Mouse (Mus musculus): ENCODE data around the gene Atg10. TPM values are rescaled to one million over a fixed set of nuclear protein-coding genes. Genes with fewer than 3 reads are reported as not detected.

The Atg10 gene
- total and polyA plus RNA-seq, 3 experiments = 2.0 to 4.3 TPM; not detected in 1

GRCm38 (mm10) chr13:90992948-90993347, 230.8 kb downstream of the Atg10 start:
- Histone ChIP-seq H3K9ac (ENCODE audit: control insufficient read depth, low read depth, low read length, poor library complexity, severe bottlenecking) (no peak overlapping the region), H3K36me3 (ENCODE audit: control insufficient read depth in 1 of 2, insufficient read depth in 2 of 2, low read length in 2 of 2) (peaks cover 0 to 7% of the 10 kb centered on the region in 2 experiments; a peak in 2 of 4 replicates), H3K27me3 (ENCODE audit: control insufficient read depth in 1 of 2, insufficient read depth in 2 of 2, low read length in 2 of 2) (no peaks in the 10 kb centered on the region), H3K4me1 (ENCODE audit: control insufficient read depth in 1 of 2, insufficient read depth in 2 of 2, low read length in 2 of 2) (peaks cover 2 to 14% of the 10 kb centered on the region in 2 experiments; a peak in 3 of 4 replicates), H3K79me2 (ENCODE audit: control insufficient read depth, insufficient read depth, low read length, poor library complexity) (no peaks in the 10 kb centered on the region), H3K4me3 (ENCODE audit: control insufficient read depth in 1 of 2, insufficient read depth in 1 of 2, low read depth in 2 of 2, low read length in 2 of 2) (no peak overlapping the region), H3K27ac (ENCODE audit: control insufficient read depth, low read depth, low read length) (no peak overlapping the region), H3K9me3 (replicated peaks; ENCODE audit: insufficient read depth, low read length) (no peaks in the 10 kb centered on the region)
- TF ChIP-seq TBP (IDR thresholded peaks at IDR 0.05; ENCODE audit: low read depth, low read length) (no peak), ZMIZ1 (IDR thresholded peaks at IDR 0.05; ENCODE audit: low read depth, low read length) (no peak)
- DNase-seq (ENCODE audit: low read depth, low spot score) = no peak

- H3K79me2 ChIP-seq (ENCODE audit: control insufficient read depth, insufficient read depth, low read length, poor library complexity) = no peaks in the 10 kb centered on the region
- H3K27ac ChIP-seq (ENCODE audit: control insufficient read depth, low read depth, low read length) = no peak overlapping the region
- DNase-seq (ENCODE audit: low read depth, low spot score) = no peak
- no peaks in the 10 kb centered on the region for H3K27me3 ChIP-seq (ENCODE audit: control insufficient read depth in 1 of 2, insufficient read depth in 2 of 2, low read length in 2 of 2)
- peaks cover 0 to 2% of the 10 kb centered on the region in 2 experiments; a peak in 1 of 4 replicates for H3K4me1 ChIP-seq (ENCODE audit: control insufficient read depth in 1 of 2, insufficient read depth in 2 of 2, low read length in 2 of 2)
- H3K4me3 ChIP-seq (ENCODE audit: control insufficient read depth in 1 of 2, insufficient read depth in 1 of 2, low read depth in 2 of 2, low read length in 2 of 2) = no peak overlapping the region
- peaks cover 0 to 3% of the 10 kb centered on the region in 2 experiments; a peak in 1 of 4 replicates for H3K36me3 ChIP-seq (ENCODE audit: control insufficient read depth in 1 of 2, insufficient read depth in 2 of 2, low read length in 2 of 2)
- no peak for TF ChIP-seq CTCF (IDR thresholded peaks at IDR 0.05 in 2 of 3, conservative IDR thresholded peaks at IDR 0.05 in 1 of 3; ENCODE audit: control insufficient read depth in 1 of 3, insufficient read depth in 1 of 3, low read depth in 2 of 3, low read length in 3 of 3, poor library complexity in 1 of 3, severe bottlenecking in 1 of 3)
- no peak for TF ChIP-seq ZKSCAN1 (IDR thresholded peaks at IDR 0.05; ENCODE audit: low read depth, low read length)
- TF ChIP-seq KAT2A (conservative IDR thresholded peaks at IDR 0.05; ENCODE audit: low read depth, low read length) = no peak
- no peak for TF ChIP-seq HCFC1 (IDR thresholded peaks at IDR 0.05; ENCODE audit: low read depth, low read length)
- no peak for TF ChIP-seq ZNF384 (IDR thresholded peaks at IDR 0.05; ENCODE audit: low read depth, low read length)
- no peak for TF ChIP-seq POLR2AphosphoS2 (IDR thresholded peaks at IDR 0.05; ENCODE audit: low read length)
- TF ChIP-seq GATA1 (IDR thresholded peaks at IDR 0.05; ENCODE audit: low read depth, low read length) = no peak
- no peak for TF ChIP-seq ZMIZ1 (IDR thresholded peaks at IDR 0.05; ENCODE audit: low read depth, low read length)
- TF ChIP-seq MAFK (IDR thresholded peaks at IDR 0.05; ENCODE audit: borderline replicate concordance, low read depth, low read length) = no peak
- TF ChIP-seq TBP (IDR thresholded peaks at IDR 0.05; ENCODE audit: low read depth, low read length) = no peak
- TF ChIP-seq MXI1 (IDR thresholded peaks at IDR 0.05; ENCODE audit: low read depth, low read length) = no peak
- TF ChIP-seq USF2 (IDR thresholded peaks at IDR 0.05; ENCODE audit: borderline replicate concordance in 1 of 2, insufficient read depth in 1 of 2, low read depth in 1 of 2, low read length in 2 of 2) = no peak
- no peak overlapping the region for H3K9ac ChIP-seq (ENCODE audit: control insufficient read depth, low read depth, low read length, poor library complexity, severe bottlenecking)
- H3K9me3 ChIP-seq (replicated peaks; ENCODE audit: insufficient read depth, low read length) = no peaks in the 10 kb centered on the region
These were observed 235.5 kb downstream of the Atg10 start for GRCm38 (mm10) chr13:90988226-90988625.

GRCm38 (mm10) chr13:90985417-90985816, 238.4 kb downstream of the Atg10 start:
- H3K9ac ChIP-seq (ENCODE audit: control insufficient read depth, low read depth, low read length, poor library complexity, severe bottlenecking) = no peak overlapping the region
- H3K27ac ChIP-seq (ENCODE audit: control insufficient read depth, low read depth, low read length) = no peak overlapping the region
- peaks cover 4 to 11% of the 10 kb centered on the region in 2 experiments for H3K4me1 ChIP-seq (ENCODE audit: control insufficient read depth in 1 of 2, insufficient read depth in 2 of 2, low read length in 2 of 2)
- peaks cover 0 to 19% of the 10 kb centered on the region in 2 experiments; a peak in 2 of 4 replicates for H3K36me3 ChIP-seq (ENCODE audit: control insufficient read depth in 1 of 2, insufficient read depth in 2 of 2, low read length in 2 of 2)
- no peaks in the 10 kb centered on the region for H3K9me3 ChIP-seq (replicated peaks; ENCODE audit: insufficient read depth, low read length)
- TF ChIP-seq USF2 (IDR thresholded peaks at IDR 0.05; ENCODE audit: borderline replicate concordance in 1 of 2, insufficient read depth in 1 of 2, low read depth in 1 of 2, low read length in 2 of 2) = no peak
- no peak for TF ChIP-seq ZNF384 (IDR thresholded peaks at IDR 0.05; ENCODE audit: low read depth, low read length)
- no peak for TF ChIP-seq USF1 (IDR thresholded peaks at IDR 0.05; ENCODE audit: low read depth, low read length)
- no peak for TF ChIP-seq RCOR1 (IDR thresholded peaks at IDR 0.05; ENCODE audit: low read depth, low read length)
- no peaks in the 10 kb centered on the region for H3K79me2 ChIP-seq (ENCODE audit: control insufficient read depth, insufficient read depth, low read length, poor library complexity)
- H3K27me3 ChIP-seq (ENCODE audit: control insufficient read depth in 1 of 2, insufficient read depth in 2 of 2, low read length in 2 of 2) = no peaks in the 10 kb centered on the region
- no peak for DNase-seq (ENCODE audit: low read depth, low spot score)
- H3K4me3 ChIP-seq (ENCODE audit: control insufficient read depth in 1 of 2, insufficient read depth in 1 of 2, low read depth in 2 of 2, low read length in 2 of 2) = no peak overlapping the region

Data from MEL (cell line).